Mouse (Mus musculus) thymus, adult 2 months (tissue): ENCODE data around the gene Mpig6b. TPM values are rescaled to one million over a fixed set of nuclear protein-coding genes. Genes with fewer than 3 reads are reported as not detected.

ENCODE experiments used
- DNase-seq: peaks from one replicate; pipeline ENCODE4 v3.0.0; 2021
- H3K27ac ChIP-seq: fragments of 200-500 bp; 2 replicates; pipeline ENCODE4 v1.5.1; 2012; ENCODE audit warnings: low read length, control low read depth; ENCODE audit not compliant: control insufficient read depth, insufficient read depth
- H3K27me3 ChIP-seq: fragments of 200-500 bp; 2 replicates; pipeline ENCODE4 v1.6.1; 2012; ENCODE audit warnings: mild to moderate bottlenecking, low read length, moderate library complexity, mixed read lengths; ENCODE audit not compliant: control insufficient read depth, insufficient read depth
- H3K36me3 ChIP-seq: fragments of 200-500 bp; 2 replicates; pipeline ENCODE4 v1.6.1; 2012; ENCODE audit warnings: mild to moderate bottlenecking, low read length, moderate library complexity; ENCODE audit not compliant: control insufficient read depth, insufficient read depth
- H3K4me1 ChIP-seq: fragments of 200-500 bp; replicated peaks from 2 replicates; pipeline ENCODE4 v1.6.1; 2012; ENCODE audit warnings: low read length; ENCODE audit not compliant: control insufficient read depth, insufficient read depth
- H3K4me3 ChIP-seq: fragments of 200-500 bp; 2 replicates; pipeline ENCODE4 v1.5.1; 2012; ENCODE audit warnings: mild to moderate bottlenecking, low read length, control low read depth, moderate library complexity; ENCODE audit not compliant: control insufficient read depth, insufficient read depth
- CTCF ChIP-seq: fragments of 200-500 bp; IDR thresholded peaks from 2 replicates; pipeline ENCODE4 v1.5.1; 2012; ENCODE audit warnings: mild to moderate bottlenecking, control low read depth, low read length, moderate library complexity, borderline replicate concordance; ENCODE audit not compliant: control insufficient read depth, poor library complexity, insufficient read depth; ENCODE audit errors: extremely low read depth
- POLR2A ChIP-seq: fragments of 200-500 bp; IDR thresholded peaks from 2 replicates; pipeline ENCODE4 v1.6.1; 2012; ENCODE audit warnings: mild to moderate bottlenecking, low read length, control low read depth, moderate library complexity; ENCODE audit not compliant: control insufficient read depth, poor library complexity, insufficient read depth; ENCODE audit errors: extremely low read depth
- WGBS: fragments of 180-500 bp; shearing (Covaris S2); methylation state at CpG from one replicate; pipeline ENCODE4 v1.1.7; 2018; 5-methylcytosine and 5-hydroxymethylcytosine counted together
- polyA plus RNA-seq: library from polyadenylated mRNA; depleted of rRNA; stranded (reverse); fragments of >200 nt; gene quantifications from 2 replicates; pipeline ENCODE4 v1.2.3, GENCODE M21; 2012; rRNA removed

Gene Mpig6b
- 0.18 and 0.20 TPM in 2 replicates for polyA plus RNA-seq

DNA sequence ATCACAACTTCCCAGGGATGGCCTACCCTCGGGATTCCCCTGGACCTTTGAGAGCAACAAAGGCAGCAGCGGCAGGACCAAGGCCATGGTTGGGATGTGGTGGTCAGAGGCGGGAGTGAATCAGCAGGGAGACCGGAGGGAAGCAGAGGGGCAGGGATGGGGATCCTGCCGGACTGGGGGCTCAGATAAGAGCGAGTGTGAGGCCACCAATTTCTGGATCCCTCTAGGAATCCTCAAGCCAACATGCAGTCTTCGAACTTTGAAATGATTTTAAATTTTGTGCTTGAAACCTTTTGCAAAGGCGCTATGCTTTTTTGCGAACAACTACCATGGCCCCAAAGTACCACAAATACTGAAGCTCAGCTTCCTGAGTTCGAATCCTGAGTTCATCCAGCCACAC, at the start of gene Mpig6b:
Gene Mpig6b, minus strand, starts transcription at position 101 of the 400 bp plus-strand sequence.
- Histone ChIP-seq H3K27ac (no peak within 1 kb of the TSS), H3K4me3 (peak within 1 kb of the TSS; percentile 32), H3K27me3 (peaks cover 16% of the 10 kb centered on the region), H3K4me1 (peaks cover 23% of the 10 kb centered on the region), H3K36me3 (no peaks in the 10 kb centered on the region)
- DNase-seq = no peak
- 64% methylated on average over 10 of the region's 10 CpGs for WGBS
- TF ChIP-seq POLR2A (no peak), CTCF (no peak)

DNA sequence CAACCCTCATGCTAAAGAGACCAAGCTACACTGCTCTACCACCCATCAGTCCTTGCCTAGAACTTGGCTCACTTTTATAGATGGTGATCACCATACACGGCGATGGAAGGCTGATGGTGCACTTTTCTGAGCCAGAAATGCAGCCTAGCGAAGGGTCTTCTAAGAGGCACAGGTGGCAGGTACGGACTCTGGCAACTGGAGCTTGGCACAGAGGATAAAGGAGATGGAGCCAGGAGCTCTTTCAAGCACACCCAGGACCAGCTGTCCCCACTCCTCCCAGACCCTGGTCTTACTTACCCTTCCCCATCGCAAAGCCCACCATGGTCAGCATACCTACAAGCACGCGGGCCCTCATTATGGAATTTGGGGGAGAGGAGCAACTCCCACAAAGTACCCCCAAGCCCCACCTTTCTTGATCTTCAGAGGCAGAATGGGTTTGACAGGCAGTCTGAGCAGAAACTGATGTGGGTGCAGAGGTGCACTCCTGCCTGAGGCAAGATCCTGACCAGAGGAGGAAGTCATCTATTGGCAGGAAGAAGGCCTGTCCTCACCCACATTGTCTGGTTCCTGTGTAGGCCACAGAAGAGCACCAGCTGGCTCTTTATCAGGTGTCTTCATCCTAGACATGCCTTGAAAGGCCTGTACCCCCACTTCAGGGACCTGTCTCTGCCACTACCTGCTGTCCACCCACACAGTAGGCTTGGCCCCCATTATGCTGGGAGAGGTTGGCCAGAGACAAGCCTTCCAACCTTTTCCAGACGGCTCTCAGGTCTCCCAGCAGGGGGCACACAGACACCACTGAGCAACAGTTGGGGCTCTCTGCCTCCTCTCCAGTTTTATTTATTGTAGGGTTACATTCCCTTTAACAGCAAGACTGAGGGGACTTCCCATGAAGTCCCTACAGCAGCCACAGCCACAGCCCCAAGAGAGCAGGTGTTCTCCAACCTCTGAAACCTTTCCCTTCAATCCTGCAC, 49.3 kb upstream of the Mpig6b start, which contains the start of gene Ly6g5b:
Gene Ly6g5b, minus strand, starts transcription at position 383 of the 974 bp plus-strand sequence.
- no peak within 1 kb of the TSS for H3K4me3 ChIP-seq
- no peak within 1 kb of the TSS for H3K27ac ChIP-seq
- peaks cover 24% of the 10 kb centered on the region for H3K4me1 ChIP-seq
- H3K36me3 ChIP-seq = peaks cover 30% of the 10 kb centered on the region
- WGBS = 70% methylated on average over 8 of the region's 8 CpGs
- no peaks in the 10 kb centered on the region for H3K27me3 ChIP-seq
- peak; percentile 63 for DNase-seq
- TF ChIP-seq CTCF (peak; percentile 67; the same call in 1 of the 2 replicates), POLR2A (no peak)

GRCm38 (mm10) chr17:35111774-35112173, 45.8 kb upstream of the Mpig6b start:
- 94% methylated on average over 9 of the region's 9 CpGs for WGBS
- no peak for DNase-seq
- TF ChIP-seq CTCF = no peak
- TF ChIP-seq POLR2A = no peak
- no peak overlapping the region for H3K4me3 ChIP-seq
- no peaks in the 10 kb centered on the region for H3K27me3 ChIP-seq
- H3K4me1 ChIP-seq = peaks cover 22% of the 10 kb centered on the region
- H3K27ac ChIP-seq = no peak overlapping the region
- peaks cover 11% of the 10 kb centered on the region; the same call in 1 of the 2 replicates for H3K36me3 ChIP-seq

DNA sequence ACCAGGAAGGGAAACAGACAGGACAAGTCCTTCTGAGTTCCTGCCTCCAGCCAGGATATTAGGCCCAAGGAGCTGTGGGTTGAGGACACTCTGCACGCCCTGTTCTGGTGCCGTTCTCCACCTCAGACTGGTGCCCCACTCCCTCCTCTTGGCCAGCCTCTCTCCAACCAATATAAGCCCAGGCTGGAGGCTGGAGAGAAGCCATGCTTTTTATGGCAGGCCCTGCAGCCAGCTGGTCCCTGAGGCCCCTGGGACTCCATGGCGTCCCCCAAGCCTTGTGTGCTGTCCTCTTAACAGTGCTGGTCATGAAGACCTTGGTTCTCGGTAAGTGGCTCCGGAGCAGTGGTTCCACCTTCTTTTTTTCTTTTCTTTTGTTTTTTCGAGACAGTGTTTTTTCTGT, 42.1 kb upstream of the Mpig6b start, which contains the start of gene Ly6g5c:
Gene Ly6g5c, plus strand, starts transcription at position 183 of the 400 bp plus-strand sequence.
- DNase-seq = no peak
- H3K4me3 ChIP-seq = no peak within 1 kb of the TSS
- H3K27ac ChIP-seq = no peak within 1 kb of the TSS
- 0 out of 2 replicates have a peak, but pooled peaks cover 3% of the 10 kb centered on the region for H3K36me3 ChIP-seq
- H3K27me3 ChIP-seq = no peaks in the 10 kb centered on the region
- 94% methylated on average over 6 of the region's 6 CpGs for WGBS
- TF ChIP-seq POLR2A (no peak), CTCF (no peak)
- H3K4me1 ChIP-seq = peaks cover 2% of the 10 kb centered on the region; the same call in 1 of the 2 replicates

DNA sequence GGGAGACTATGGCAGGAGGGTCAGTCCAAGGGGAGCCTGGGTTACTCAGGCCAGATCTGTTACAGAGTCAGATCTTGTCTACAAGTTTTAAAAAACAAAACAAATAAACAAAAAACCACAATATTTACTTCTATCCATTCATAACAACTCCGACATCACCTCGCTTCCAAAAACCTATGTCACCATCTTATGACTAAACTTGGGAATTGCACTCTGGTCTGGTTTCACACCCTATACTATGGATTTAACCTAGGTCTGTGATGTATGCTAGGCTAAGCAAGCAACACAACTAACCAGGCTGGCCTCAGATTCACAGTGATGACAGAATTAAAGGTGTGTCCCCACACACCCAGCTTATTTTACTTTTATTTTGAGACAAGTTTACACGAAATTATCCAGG, 40.5 kb upstream of the Mpig6b start:
- TF ChIP-seq CTCF (no peak), POLR2A (no peak)
- DNase-seq = no peak
- H3K27me3 ChIP-seq = no peaks in the 10 kb centered on the region
- no peak overlapping the region for H3K27ac ChIP-seq
- peaks cover 2% of the 10 kb centered on the region; the same call in 1 of the 2 replicates for H3K4me1 ChIP-seq
- H3K36me3 ChIP-seq = peaks cover 12% of the 10 kb centered on the region; the same call in 1 of the 2 replicates
- H3K4me3 ChIP-seq = no peak overlapping the region
- WGBS = 90% methylated on average over 3 of the region's 3 CpGs

- DNase-seq = peak; percentile 30
- TF ChIP-seq POLR2A = no peak
- TF ChIP-seq CTCF = 0 out of 2 replicates have a peak, but pooled peaks have one; percentile 12
- Histone ChIP-seq H3K4me1 (peaks cover 2% of the 10 kb centered on the region; the same call in 1 of the 2 replicates), H3K4me3 (no peak overlapping the region), H3K27ac (no peak overlapping the region), H3K27me3 (no peaks in the 10 kb centered on the region), H3K36me3 (peaks cover 19% of the 10 kb centered on the region)
- WGBS = 24% methylated on average over 13 of the region's 13 CpGs
Measured at GRCm38 (mm10) chr17:35105740-35106389, 39.9 kb upstream of the Mpig6b start.
